Mouse (Mus musculus) lung, postnatal 0 days (tissue): ENCODE measurements around the gene Saa4.

Experiments
- CTCF ChIP-seq: IDR thresholded peaks from 2 replicates; pipeline ENCODE4 v1.5.1; 2016; ENCODE audit warnings: antibody characterized with exemption, mild to moderate bottlenecking
- EP300 ChIP-seq: IDR thresholded peaks from 2 replicates; pipeline ENCODE4 v1.6.1; 2016; ENCODE audit warnings: antibody characterized with exemption, mild to moderate bottlenecking, control low read depth

GRCm38 (mm10) chr7:46762601-46763000, 30.2 kb upstream of the Saa4 start:
- TF ChIP-seq CTCF (no peak), EP300 (no peak)
